Mouse (Mus musculus): ENCODE measurements around the gene Gria1. TPM values are rescaled to one million over a fixed set of nuclear protein-coding genes. Genes with fewer than 3 reads are reported as not detected.

The Gria1 gene
- polyA plus RNA-seq, 1 experiment from 2014 or later, result not detected

- Histone ChIP-seq H3K79me2 (ENCODE audit: inconsistent target) (no peaks in the 10 kb centered on the region), H3K36me3 (ENCODE audit: inconsistent target) (no peaks in the 10 kb centered on the region), H3K4me3 (ENCODE audit: inconsistent target) (no peak overlapping the region), H3K27ac (no peak overlapping the region)
- 88% methylated on average over 3 of the region's 3 CpGs for WGBS (ENCODE audit: missing documents)
Observed at GRCm38 (mm10) chr11:57319374-57319773, 308.2 kb downstream of the Gria1 start.

GRCm38 (mm10) chr11:57324099-57324498, 312.9 kb downstream of the Gria1 start:
- WGBS (ENCODE audit: missing documents), result 57% methylated on average over 3 of the region's 4 CpGs

More at GRCm38 (mm10) chr11:57324099-57324498, 312.9 kb downstream of the Gria1 start:
- Histone ChIP-seq H3K27ac (no peak overlapping the region), H3K36me3 (ENCODE audit: inconsistent target) (no peaks in the 10 kb centered on the region), H3K4me3 (ENCODE audit: inconsistent target) (no peak overlapping the region), H3K79me2 (ENCODE audit: inconsistent target) (no peaks in the 10 kb centered on the region)
